Mouse (Mus musculus): ENCODE data around the gene Sparc. TPM values are rescaled to one million over a fixed set of nuclear protein-coding genes. Genes with fewer than 3 reads are reported as not detected.

The Sparc gene
- polyA plus RNA-seq, 1 experiment = 585 TPM

DNA sequence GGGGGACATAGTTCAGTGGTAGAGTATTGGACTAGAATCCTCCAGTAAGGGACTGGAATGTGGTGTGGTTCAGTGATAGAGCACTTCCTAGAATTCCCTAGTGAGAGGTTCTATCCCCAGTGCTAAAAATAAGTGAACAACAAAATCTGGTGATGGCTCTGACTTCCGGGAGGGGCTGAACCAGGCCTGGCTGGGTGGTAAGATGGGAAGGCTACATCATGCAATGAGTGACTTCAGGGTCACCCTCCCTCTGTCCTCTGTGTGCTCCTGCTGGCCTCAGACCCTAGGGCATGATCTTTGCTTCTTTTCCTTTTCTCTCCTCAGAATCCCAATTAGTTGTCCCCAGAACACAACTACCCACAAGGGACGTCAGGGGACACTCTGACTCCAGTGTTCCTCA lies 25.9 kb downstream of the Sparc start:
- no peaks in the 10 kb centered on the region for H3K4me1 ChIP-seq (ENCODE audit: control insufficient read depth, insufficient read depth, low read length)
- no peaks in the 10 kb centered on the region; the same call in 1 of the 2 replicates for H3K36me3 ChIP-seq (ENCODE audit: control insufficient read depth, insufficient read depth, low read length)
- DNase-seq = no peak
- no peaks in the 10 kb centered on the region for H3K27me3 ChIP-seq (replicated peaks; ENCODE audit: control insufficient read depth, insufficient read depth, low read length)
- TF ChIP-seq POLR2A (IDR thresholded peaks at IDR 0.05; ENCODE audit: low read depth, low read length) (no peak), CTCF (conservative IDR thresholded peaks at IDR 0.05; ENCODE audit: insufficient read depth, insufficient read length, low read depth, low read length) (no peak)
- peak overlapping the region; percentile 32; the same call in 1 of the 2 replicates for H3K27ac ChIP-seq (ENCODE audit: insufficient read depth, low read depth, low read length)
- no peak overlapping the region for H3K4me3 ChIP-seq (ENCODE audit: insufficient read depth, low read depth, low read length)
- WGBS = 53% methylated on average over 2 of the region's 2 CpGs

DNA sequence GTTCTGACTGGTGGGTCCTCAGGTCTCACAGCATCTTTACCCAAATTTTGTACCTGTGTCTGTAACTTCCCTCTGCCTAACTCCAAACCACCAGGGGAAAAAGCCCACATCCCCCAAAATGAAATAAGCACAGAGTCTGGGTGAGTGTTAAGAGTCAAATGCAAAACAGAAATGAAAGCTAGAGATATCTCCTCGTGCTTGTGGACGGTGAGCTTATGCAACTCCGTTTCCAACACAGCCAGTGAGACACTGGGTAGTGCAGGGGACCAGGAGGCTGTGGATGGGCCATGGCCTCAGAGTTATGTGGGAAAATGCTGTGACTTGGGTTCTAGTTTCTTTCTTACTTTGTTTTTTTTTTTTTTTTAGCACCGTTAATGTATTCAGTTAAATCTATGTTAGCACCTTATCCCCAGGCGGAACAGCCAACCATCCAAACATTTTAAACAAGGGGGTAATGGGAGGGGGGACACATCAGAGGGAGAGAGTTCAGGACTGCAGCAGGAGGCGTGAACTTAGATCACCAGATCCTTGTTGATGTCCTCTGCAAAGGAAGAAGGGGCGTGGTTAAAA lies 27.8 kb downstream of the Sparc start:
- WGBS = 73% methylated on average over 7 of the region's 7 CpGs
- Histone ChIP-seq H3K4me1 (ENCODE audit: control insufficient read depth, insufficient read depth, low read length) (no peaks in the 10 kb centered on the region), H3K27ac (ENCODE audit: insufficient read depth, low read depth, low read length) (no peak overlapping the region), H3K4me3 (ENCODE audit: insufficient read depth, low read depth, low read length) (no peak overlapping the region), H3K36me3 (ENCODE audit: control insufficient read depth, insufficient read depth, low read length) (no peaks in the 10 kb centered on the region; the same call in 1 of the 2 replicates), H3K27me3 (replicated peaks; ENCODE audit: control insufficient read depth, insufficient read depth, low read length) (no peaks in the 10 kb centered on the region)
- no peak for DNase-seq
- TF ChIP-seq CTCF (conservative IDR thresholded peaks at IDR 0.05; ENCODE audit: insufficient read depth, insufficient read length, low read depth, low read length) (no peak), POLR2A (IDR thresholded peaks at IDR 0.05; ENCODE audit: low read depth, low read length) (no peak)

GRCm38 (mm10) chr11:55394592-55394991 lies 28.4 kb downstream of the Sparc start:
- Histone ChIP-seq H3K36me3 (ENCODE audit: control insufficient read depth, insufficient read depth, low read length) (no peaks in the 10 kb centered on the region; the same call in 1 of the 2 replicates), H3K4me1 (ENCODE audit: control insufficient read depth, insufficient read depth, low read length) (no peaks in the 10 kb centered on the region), H3K27ac (ENCODE audit: insufficient read depth, low read depth, low read length) (no peak overlapping the region), H3K27me3 (replicated peaks; ENCODE audit: control insufficient read depth, insufficient read depth, low read length) (no peaks in the 10 kb centered on the region), H3K4me3 (ENCODE audit: insufficient read depth, low read depth, low read length) (no peak overlapping the region)
- no peak for DNase-seq
- WGBS = 65% methylated on average over 6 of the region's 6 CpGs
- TF ChIP-seq CTCF (conservative IDR thresholded peaks at IDR 0.05; ENCODE audit: insufficient read depth, insufficient read length, low read depth, low read length) (no peak), POLR2A (IDR thresholded peaks at IDR 0.05; ENCODE audit: low read depth, low read length) (no peak)

- Histone ChIP-seq H3K4me1 (ENCODE audit: control insufficient read depth, insufficient read depth, low read length) (no peaks in the 10 kb centered on the region), H3K4me3 (ENCODE audit: insufficient read depth, low read depth, low read length) (no peak overlapping the region), H3K27me3 (replicated peaks; ENCODE audit: control insufficient read depth, insufficient read depth, low read length) (no peaks in the 10 kb centered on the region), H3K36me3 (ENCODE audit: control insufficient read depth, insufficient read depth, low read length) (no peaks in the 10 kb centered on the region), H3K27ac (ENCODE audit: insufficient read depth, low read depth, low read length) (no peak overlapping the region)
- TF ChIP-seq POLR2A (IDR thresholded peaks at IDR 0.05; ENCODE audit: low read depth, low read length) (no peak), CTCF (conservative IDR thresholded peaks at IDR 0.05; ENCODE audit: insufficient read depth, insufficient read length, low read depth, low read length) (no peak)
- peak; percentile 50 for DNase-seq
- WGBS = 58% methylated on average over 10 of the region's 10 CpGs
Measured at GRCm38 (mm10) chr11:55392474-55392873, 30.5 kb downstream of the Sparc start.

- Histone ChIP-seq H3K36me3 (ENCODE audit: control insufficient read depth, insufficient read depth, low read length) (no peaks in the 10 kb centered on the region), H3K4me1 (ENCODE audit: control insufficient read depth, insufficient read depth, low read length) (no peaks in the 10 kb centered on the region), H3K4me3 (ENCODE audit: insufficient read depth, low read depth, low read length) (no peak overlapping the region), H3K27me3 (replicated peaks; ENCODE audit: control insufficient read depth, insufficient read depth, low read length) (no peaks in the 10 kb centered on the region), H3K27ac (ENCODE audit: insufficient read depth, low read depth, low read length) (no peak overlapping the region)
- WGBS = 1% methylated on average over 2 of the region's 2 CpGs
- peak; percentile 77 for DNase-seq
- TF ChIP-seq CTCF (conservative IDR thresholded peaks at IDR 0.05; ENCODE audit: insufficient read depth, insufficient read length, low read depth, low read length) (peak; percentile 81), POLR2A (IDR thresholded peaks at IDR 0.05; ENCODE audit: low read depth, low read length) (no peak)
Measured at GRCm38 (mm10) chr11:55389778-55390177, 33.2 kb downstream of the Sparc start.

DNA sequence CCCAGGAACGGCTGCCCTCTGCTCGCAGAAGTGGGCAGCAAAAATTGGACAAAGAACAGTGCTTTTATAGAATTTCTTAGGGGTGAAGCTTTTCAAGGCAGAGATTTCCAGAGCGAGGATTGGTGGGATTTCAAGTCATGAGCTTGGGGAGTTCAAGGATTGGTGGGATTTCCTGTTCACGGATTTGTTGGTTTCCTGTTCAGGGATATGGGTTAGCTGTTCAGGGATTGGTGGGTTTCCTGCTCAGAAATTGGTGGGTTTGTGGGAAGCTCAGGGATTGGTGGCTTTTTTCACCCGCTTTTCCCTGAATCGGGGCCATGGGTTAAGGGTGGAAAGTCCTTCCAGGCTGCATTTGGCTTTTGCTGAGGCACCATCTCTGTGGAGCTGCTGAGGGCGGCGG lies 35.4 kb downstream of the Sparc start:
- Histone ChIP-seq H3K27me3 (replicated peaks; ENCODE audit: control insufficient read depth, insufficient read depth, low read length) (no peaks in the 10 kb centered on the region), H3K27ac (ENCODE audit: insufficient read depth, low read depth, low read length) (no peak overlapping the region), H3K4me3 (ENCODE audit: insufficient read depth, low read depth, low read length) (no peak overlapping the region), H3K36me3 (ENCODE audit: control insufficient read depth, insufficient read depth, low read length) (no peaks in the 10 kb centered on the region), H3K4me1 (ENCODE audit: control insufficient read depth, insufficient read depth, low read length) (no peaks in the 10 kb centered on the region)
- 43% methylated on average over 8 of the region's 8 CpGs for WGBS
- DNase-seq = no peak
- TF ChIP-seq CTCF (conservative IDR thresholded peaks at IDR 0.05; ENCODE audit: insufficient read depth, insufficient read length, low read depth, low read length) = no peak
- no peak for TF ChIP-seq POLR2A (IDR thresholded peaks at IDR 0.05; ENCODE audit: low read depth, low read length)

DNA sequence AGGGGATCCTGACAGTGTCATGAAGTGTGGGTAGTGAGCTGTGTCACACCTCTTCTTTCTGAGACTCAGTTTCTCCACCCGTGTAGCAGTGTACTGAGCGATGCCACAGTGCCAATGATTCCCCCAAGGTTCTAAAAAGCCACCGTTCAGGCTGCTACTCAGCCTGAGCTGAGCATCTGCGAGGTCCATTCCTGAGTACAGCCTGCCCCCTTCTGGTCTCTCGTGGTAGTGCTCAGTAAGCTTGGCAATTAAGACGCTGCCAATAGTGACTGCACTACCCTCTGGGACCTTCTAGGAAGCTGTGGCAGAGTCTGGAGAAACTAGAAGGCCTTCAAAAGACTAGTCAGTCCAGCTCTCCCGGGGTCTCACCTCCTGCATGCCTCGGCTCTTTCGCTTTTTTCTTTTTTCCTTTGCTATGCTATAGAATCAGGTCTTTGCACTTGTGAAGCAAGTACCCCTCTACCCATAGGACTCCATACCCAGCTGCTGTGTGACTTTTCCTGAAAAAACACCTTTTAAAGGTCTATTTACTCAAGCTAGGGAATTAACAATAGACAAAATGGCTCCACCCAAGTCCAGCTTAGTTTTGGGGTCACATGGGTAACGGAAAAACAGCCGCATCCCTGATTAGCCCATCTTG lies 36.4 kb downstream of the Sparc start:
- TF ChIP-seq CTCF (conservative IDR thresholded peaks at IDR 0.05; ENCODE audit: insufficient read depth, insufficient read length, low read depth, low read length) = peak; percentile 97
- no peak for TF ChIP-seq POLR2A (IDR thresholded peaks at IDR 0.05; ENCODE audit: low read depth, low read length)

More for the DNA sequence above, 36.4 kb downstream of the Sparc start:
- DNase-seq = peak; percentile 85
- Histone ChIP-seq H3K36me3 (ENCODE audit: control insufficient read depth, insufficient read depth, low read length) (no peaks in the 10 kb centered on the region), H3K27me3 (replicated peaks; ENCODE audit: control insufficient read depth, insufficient read depth, low read length) (no peaks in the 10 kb centered on the region), H3K4me1 (ENCODE audit: control insufficient read depth, insufficient read depth, low read length) (no peaks in the 10 kb centered on the region), H3K27ac (ENCODE audit: insufficient read depth, low read depth, low read length) (no peak overlapping the region), H3K4me3 (ENCODE audit: insufficient read depth, low read depth, low read length) (no peak overlapping the region)
- WGBS = 17% methylated on average over 11 of the region's 11 CpGs

Data from kidney, adult 2 months (tissue).